Mouse (Mus musculus): ENCODE results near the gene Csta1.
"Not testable (repeated sequence)": the region's sequence is repeated elsewhere in the genome, so short reads cannot be mapped to it uniquely, and the experiment has no call there.

Gene Csta1

DNA sequence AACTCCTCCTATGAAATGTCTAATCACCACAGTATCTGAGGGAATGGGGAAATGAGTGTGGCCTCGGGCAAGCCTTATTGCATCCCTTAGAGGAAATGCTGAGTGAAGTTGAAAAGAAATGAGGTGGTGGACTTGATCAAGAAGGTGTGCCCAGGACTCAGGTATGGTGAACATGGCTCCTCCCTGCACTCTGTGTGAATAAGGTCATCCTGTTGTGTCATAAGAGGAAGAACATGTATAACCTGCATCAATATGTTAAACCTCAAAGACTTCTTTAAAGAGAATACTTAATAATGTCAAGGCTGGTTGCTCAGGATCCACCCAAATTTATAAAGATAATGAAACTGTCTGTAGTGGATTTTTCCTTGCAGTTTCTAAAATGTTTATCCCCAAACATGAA is at the start of gene Csta1:
Gene Csta1, minus strand, starts transcription at position 101 of the 400 bp plus-strand sequence.
- no peak for DNase-seq (ENCODE audit: low spot score)

DNA sequence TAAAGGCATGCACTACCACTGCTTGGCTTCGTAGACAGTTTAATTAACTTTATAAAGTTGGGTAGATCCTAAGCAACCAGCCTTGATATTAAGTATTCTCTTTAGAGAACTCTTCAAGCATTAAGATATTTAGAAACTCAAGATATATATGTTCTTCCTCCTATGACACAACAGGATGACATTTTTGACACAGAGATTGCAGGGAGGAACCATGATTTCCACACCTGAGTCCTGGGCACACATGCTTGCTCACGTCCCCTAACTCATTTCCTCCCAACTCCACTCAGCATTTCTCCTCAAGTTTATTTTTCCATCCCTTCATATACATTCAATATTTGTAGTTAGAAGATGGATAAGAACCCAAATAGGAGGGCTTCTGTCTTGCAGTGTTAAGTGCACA is 48.9 kb upstream of the Csta1 start:
- DNase-seq (ENCODE audit: low spot score), result no peak

DNA sequence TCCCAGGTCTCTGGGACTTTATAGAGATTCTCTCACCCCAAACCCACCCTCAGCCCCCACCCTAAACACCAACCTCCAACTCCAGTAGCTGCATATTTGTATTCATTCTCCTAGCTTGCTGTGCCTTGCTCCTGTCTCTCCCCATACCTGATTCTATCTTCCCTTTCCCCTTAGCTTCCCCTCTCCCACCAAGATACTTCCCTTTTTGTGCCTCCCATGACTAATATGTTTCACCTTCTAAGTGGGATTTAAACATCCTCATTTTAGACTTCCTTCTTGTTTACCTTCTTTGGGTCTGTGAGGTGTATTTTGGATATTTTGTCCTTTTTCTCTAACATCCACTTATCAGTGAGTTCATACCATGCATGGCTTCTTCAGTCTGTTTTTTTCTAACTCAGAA is 45.1 kb upstream of the Csta1 start:
- DNase-seq (ENCODE audit: low spot score), result no peak

DNA sequence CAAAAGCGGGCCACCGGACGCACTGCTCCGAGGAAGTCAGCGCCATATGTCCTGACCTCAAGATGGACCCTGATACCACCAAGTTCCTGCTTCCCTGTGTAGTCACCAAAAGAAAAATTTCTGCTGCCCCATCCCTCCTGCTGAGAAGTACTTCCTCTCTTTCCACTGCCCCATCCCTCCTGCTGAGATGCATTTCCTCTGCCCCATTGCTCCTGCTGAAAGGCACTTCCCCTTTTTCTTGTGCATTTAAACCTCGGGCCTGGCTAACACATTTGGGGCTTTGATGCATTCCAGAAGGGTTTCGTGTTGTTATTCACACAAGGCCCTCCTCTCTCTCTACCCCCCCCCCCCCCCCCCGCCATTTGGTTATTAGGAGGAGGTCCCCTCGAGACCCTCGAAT is 36.8 kb upstream of the Csta1 start:
- DNase-seq (ENCODE audit: low spot score), result not testable (repeated sequence)

DNA sequence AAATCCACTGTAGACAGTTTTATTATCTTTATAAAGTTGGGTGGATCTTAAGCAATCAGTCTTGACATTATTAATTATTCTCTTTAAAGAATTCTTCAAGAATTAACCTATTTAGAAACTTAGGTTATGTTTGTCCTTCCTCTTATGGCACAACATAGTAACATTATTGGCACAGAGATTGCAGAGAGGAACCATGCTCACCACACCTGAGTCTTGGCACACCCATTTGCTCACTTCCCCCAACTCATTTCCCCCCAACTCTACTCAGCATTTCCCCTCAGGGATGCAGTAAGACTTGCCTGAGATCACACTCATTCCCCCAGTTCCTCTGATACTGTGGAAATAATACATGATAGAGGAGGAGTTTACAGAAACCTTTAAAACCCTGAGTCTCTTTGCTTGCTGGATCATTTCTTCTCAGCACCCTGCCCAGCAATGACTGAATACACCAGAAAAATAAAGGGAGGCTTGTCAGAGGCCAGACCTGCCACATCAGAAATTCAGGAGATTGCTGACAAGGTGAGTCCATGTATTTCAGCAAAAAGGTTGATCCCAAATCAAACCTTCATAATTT is 25.4 kb upstream of the Csta1 start, which contains the start of gene Stfa2l1:
Gene Stfa2l1, plus strand, starts transcription at position 410 of the 574 bp plus-strand sequence.
- DNase-seq (ENCODE audit: low spot score), result no peak

DNA sequence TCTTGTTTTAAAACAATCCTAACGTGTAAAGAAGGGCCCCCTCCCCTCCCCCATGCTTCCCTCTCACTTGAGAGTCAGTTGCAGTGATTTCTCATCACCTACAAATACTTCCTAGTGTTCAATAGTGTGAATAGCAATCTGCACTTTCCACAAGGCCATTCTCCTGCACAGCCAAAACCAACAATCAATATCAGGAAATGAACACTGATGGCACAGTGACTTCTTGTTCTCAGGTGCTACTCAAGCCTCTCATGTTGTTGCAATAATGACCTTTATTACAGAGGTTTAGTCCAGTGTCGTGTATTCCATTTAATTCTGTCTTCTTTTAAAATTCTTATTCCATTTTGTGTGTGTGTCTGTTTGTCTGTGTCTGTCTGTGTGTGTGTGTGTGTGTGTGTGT is 7.2 kb upstream of the Csta1 start:
- no peak for DNase-seq (ENCODE audit: low spot score)

DNA sequence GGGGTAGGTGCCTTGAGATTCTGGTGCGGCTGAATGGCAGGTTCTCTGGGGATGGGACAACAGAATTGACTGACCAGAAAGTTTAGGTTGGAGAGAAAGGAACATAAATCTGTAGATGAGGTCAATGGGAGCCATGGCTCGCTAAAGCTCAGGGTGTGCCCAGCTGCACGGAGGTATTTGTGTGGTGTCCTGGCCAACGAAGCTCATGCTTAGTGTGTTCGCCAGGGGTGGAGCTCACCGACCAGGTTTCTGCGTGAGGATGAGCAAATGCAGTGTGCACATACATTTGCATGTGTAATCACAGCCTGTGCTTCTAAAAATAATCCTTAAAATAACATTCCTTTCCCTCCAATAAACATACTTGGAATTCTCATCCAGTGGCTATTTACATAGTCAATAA is 2.9 kb downstream of the Csta1 start:
- DNase-seq (ENCODE audit: low spot score), result no peak

DNA sequence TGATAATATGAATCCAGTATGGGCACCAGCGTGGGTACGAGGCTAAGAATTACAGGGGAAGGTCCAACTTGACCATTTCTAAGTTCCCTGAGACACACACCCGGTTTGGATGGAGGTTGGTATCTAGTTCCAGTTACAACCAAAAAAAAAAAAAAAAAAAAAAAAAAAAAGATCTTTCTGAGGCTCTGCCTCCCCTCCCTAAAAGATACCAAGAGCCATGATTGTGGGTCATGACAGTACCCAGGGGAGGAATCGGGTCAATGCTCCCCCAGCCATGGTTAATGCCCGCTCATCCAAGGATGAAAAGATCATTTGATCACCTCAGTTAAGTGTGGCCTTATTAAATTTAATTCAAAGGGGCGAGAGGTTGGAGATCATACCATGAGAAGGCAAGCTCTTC is 15.3 kb downstream of the Csta1 start:
- not testable (repeated sequence) for DNase-seq (ENCODE audit: low spot score)

DNA sequence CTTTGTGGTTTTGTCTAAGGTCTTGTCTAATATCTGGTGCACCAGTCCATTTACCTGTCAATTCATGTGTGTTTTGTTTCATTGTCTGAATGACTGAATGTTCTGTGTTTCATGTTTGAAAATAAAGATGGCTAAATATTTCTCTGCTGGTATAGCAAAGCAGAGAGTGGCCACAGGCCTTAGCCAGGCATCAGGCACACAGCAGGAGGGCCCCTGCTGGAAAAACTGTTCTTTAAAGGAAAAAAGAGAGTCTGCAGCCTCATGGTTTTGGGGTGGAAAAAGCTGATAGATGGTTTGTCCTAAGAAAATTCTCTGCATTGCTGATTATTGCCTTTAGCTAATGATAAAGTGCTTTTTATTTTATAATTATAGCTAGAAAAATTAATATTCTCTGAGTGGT is 19.6 kb downstream of the Csta1 start:
- DNase-seq (ENCODE audit: low spot score), result not testable (repeated sequence)

DNA sequence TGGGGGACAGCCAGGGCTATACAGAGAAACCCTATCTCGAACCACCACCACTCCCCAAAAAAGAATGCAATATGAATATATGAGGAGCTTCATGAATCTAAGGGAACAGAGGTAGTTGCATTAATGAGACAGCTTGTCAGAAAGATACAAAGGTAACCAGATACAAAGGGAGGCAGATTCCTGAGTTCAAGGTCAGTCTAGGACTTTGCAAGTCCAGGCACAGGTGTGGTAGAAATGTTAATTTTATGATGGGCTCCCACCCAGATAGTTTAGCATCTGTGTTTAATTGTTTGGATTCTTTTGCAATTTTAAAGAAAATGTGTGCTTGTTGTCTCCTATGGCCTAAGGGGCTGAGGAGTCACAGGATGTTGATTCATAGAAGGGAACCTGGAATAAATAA is 28.8 kb downstream of the Csta1 start:
- DNase-seq (ENCODE audit: low spot score), result no peak

DNA sequence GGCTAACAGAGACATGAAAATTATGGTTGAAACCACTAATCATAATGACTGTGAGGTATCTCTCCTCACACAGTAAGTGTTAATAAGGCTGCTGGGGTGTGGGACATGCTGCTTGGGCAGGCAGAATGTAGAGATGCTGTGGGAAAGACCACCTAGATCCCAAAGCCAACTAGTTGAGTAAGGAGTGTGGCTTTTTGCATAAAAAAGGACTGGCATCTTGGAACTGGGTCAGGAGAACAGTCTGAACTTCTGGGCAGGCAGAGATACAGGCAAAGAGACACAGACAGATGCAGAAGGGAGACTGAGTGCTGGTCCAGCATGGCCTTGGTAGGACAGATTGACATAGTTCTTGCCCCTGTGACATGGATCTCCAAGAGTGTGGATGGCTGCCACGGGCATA is 29.5 kb downstream of the Csta1 start:
- no peak for DNase-seq (ENCODE audit: low spot score)

DNA sequence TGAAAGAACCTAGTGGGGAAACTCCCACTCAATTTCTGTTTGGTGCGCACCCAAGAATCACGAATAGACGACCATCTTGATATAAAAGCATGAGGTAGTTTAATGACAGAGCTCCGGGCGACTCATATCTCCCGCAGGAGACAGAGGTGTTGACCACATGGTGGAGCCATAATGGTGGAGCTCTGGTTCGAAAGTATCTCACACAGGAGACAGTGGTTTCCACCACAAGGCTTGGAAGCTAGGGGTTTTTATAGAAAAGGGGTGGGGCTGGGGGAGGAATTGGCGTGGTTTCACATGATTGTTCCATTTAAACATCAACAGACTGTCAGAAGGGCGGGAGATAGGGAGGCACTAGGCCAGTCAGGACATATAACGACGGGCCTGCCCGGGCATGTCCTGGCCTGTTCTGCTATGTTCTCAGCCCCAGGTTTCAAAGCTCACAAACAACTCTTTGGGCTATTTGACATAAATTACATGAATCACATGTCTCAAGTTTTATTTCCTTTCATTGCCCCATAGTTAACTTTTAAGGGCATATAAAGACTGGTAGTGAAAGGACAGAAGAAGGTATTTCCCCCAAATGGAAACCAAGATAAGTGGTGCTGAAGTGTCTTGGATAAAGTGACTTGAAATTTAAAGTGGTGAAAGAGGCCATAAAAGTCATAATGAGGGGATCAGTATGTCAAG is 33.1 kb downstream of the Csta1 start:
- DNase-seq (ENCODE audit: low spot score), result not testable (repeated sequence)

DNA sequence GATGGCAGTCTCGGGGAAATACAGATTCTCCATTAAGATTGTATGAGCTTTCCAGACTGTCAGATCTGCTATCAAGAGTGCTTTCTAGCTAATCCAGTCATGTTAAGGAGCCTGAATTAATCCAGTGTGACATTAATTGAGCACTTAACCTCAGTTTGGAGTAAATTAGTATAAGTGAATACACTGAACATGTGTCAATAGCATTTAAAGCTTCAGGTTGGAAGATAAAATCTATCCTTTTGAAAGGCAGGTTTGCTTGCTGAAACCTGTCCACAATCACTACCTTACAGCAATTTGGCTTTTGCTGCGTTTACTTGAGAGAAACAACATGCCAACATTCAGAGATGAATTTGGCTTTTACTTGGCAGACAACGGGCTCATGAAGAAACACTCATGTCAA is 37.0 kb downstream of the Csta1 start:
- DNase-seq (ENCODE audit: low spot score), result no peak

DNA sequence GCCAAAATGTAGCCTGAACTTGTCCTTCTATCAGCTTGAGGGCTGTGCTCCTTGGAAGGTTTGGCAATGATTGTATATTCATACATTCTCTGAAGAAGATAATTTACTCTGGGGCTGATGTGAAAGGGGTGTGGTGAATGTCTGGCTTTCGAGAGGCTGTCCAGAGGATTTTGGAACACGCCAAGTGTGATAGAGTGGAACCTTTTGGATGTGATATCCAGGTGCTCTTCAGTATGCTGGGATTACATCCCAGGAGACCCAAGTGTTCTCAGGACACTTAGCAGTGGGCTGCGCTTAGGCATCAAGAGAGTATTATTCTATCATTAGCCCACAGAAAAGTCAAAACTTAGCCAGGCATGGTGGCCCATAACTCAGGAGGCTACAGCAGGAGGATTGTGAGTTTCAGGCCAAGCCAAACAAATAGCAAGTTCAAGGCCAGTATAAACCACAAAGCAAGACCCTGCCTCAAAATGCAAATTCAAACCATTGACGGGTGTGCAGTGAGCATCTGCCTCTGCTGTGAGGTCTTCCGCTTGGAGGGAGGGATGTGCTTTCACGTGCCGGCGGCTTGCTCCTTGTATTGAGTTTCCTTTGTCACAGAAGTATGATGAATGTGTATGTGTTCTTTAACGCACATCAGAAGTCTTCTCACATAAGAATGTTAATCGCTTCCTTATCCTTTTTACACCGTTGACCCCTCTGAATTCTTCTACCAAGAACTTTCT is 40.1 kb downstream of the Csta1 start:
- no peak for DNase-seq (ENCODE audit: low spot score)

DNA sequence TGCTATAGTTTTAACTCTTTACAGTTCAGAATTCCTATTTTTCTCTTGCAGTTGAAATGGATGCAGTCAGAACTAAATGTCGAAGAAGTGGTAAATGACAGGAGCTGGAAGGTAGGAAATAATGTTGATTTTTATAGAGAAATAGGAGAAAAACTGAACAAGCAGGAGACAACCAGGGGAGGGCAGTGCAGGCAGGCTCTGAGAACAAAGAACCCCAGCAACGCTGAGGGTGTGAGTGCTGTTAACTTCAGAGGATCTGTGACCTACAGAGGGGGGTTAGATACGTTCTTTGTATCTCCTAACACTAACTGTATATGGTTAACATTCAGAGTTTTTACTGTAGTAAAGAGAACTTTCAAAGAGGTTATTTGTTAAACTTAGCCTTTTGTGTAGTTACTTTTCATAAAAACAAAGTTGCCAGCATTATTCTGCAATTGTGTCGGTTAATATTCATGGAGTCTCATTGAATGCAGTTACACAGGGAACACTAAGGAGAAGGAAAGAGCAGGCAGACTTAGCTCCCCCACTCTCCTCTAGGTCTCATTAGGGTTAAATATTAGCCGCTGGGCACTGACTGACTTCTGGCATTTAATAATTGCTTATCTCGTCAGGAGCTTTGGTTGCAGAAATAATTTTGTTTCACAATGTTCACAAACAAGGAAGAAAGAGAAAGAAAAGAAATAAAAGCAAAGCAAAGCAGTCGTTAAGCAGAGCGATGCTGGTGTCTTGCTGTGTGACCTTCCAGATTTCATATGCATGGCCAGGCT is 41.0 kb downstream of the Csta1 start:
- no peak for DNase-seq (ENCODE audit: low spot score)

DNA sequence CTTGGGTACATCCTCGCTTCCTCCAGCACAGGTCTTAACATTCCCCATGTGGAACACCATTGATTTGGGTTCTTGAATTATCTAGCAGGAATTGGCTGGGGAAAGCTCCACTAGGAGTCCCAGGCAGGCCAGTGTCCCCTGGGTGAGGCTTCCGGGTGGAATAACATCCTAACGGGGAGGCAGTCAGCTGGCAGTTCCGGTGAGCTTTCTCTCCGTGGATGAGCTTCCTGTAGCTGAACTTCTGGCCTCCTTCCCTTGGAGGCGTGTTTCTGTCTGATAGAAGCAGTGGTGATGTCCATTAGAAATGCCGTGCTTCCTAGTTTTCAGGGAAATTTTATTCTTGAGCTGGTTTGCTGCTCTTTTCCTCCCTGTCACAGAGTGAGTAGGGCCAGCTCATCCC is 42.0 kb downstream of the Csta1 start:
- DNase-seq (ENCODE audit: low spot score), result no peak

DNA sequence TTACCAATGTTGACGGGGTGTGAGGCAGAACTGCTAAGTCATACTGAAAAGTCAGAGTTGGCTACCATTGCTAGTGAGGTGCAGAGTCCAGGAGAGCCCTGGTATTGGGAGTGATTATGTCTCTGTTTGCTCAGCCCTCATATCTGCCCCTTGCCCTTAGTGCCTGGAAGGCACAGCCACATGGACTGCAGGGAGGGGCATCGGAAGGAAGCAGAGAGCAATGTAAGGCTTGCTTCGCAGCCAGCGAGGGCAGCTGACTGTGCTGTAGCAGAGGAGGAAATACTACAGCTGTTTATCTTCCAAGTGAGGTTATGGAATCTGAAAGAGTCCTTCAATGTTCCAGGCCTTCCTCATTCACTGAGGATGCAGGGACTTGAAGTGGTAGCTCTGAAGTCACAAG is 43.2 kb downstream of the Csta1 start:
- DNase-seq (ENCODE audit: low spot score), result no peak

DNA sequence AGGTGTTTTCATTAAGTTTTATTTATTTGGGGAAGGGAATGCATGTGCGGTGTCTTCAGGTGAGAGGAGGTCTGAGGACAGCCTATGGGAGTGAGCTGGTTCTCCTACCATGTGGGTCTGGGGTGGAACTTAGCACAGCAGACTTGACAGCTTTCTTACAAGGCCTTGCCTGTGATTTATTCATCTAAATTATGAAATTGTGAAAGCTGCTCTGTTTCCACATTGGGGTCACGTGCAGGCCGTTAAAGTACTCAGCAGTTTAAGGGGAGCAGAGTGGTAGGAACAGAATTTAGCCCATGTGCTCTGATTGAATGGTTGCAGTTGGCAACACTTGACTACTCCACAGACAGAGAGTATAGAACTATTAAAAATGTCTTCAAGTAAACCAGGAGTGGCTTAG is 51.1 kb downstream of the Csta1 start:
- no peak for DNase-seq (ENCODE audit: low spot score)

DNA sequence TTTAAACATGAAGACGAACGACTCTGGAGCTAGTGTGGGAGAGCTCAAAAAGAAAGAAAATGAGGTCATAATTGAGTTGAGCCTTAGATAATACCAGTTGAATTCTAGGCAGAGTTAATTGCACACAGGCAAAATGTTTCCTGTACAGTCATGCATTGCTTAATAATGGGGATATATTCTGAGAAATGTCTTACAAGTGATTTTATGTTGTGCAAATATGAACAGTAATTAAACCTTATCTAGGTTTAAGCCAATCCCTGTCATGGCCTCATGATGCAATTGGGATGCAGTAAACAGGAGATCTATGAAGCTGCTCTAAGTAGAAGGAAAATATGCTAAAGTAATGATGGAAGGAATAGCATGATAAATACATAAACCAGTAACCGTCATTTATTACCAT is 56.3 kb downstream of the Csta1 start:
- DNase-seq (ENCODE audit: low spot score), result no peak

DNA sequence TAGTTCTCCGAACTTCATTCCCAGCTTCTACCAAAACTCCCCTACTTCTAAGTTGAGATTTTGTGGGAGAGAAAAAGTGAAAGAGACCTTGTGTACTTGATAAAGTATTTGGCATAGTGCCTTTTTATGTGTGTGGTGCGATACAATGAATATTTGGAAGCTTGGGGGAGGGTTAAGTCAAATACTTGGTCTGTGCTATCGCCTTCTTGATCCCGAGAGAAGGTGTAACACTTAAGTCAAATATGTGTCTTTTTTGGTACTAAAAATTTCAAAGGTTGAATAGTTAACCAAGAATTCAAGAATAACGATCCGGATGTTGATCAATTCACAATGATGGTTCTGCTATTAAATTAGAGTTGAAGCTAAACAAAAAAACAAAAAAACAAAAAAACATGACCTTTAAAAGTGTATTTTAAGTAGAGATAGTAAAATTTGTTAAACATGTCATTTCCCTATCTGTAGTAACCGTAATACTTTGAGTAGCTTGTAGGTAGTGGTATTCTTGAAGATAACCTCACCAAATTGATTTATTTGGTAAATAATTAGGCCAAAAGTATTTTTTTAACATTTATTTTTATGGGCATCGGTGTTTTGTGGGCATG is 58.5 kb downstream of the Csta1 start:
- DNase-seq (ENCODE audit: low spot score), result no peak

DNA sequence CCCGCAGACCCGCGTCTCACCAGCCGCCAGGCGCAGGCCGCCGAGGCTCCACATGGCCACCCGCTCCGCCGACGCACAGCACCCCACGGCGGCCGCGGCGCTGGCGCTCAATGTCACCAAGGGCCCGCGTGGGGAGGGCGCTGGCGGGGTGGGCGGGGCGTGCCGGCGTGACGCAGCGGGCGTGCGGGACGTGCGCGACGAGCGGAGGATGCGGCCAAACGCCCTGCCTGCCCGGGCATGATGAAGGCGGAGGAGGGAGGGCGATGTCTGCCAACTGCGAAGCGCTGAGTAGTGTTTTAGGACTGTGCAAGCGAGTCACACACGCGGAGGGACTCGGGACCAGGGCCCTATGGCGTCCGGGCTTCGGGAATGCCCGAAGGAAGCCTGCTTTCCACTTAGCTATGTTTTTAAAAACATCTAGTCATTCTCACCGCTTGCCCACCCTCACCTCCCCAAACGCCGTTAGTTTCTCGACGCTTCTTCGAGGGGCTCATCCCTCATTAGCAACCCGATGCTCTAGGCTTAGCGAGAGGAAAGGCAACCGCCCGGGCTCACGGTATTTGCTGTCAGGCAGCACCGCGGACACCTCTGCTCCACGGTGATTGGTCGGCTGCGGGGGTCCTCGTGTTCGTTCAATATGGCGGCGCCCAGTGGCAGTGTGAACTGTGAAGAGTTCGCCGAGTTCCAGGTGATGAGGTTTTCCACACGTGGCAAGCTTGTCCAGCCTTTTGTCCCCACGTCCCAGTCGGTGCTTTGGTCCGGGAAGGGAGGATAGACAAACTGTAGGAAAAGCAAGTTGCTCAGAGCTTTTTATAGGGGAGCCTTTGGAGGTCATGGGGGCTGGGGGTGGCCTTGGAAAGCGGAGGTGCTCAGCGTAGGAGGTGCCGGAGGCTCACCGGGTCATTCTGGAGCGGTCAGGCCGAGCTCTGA is 59.3 kb downstream of the Csta1 start, which contains the start of the genes Fam162a and Ccdc58:
Gene Fam162a, minus strand, starts transcription at position 145 of the 930 bp plus-strand sequence.
Gene Ccdc58, plus strand, starts transcription at position 236 of the 930 bp plus-strand sequence.
- DNase-seq (ENCODE audit: low spot score), result peak; percentile 87

All from spleen, adult 12 weeks (tissue).